Mouse (Mus musculus) G1E (cell line): ENCODE measurements around the gene Ms4a6c. TPM values are rescaled to one million over a fixed set of nuclear protein-coding genes. Genes with fewer than 3 reads are reported as not detected.
"Not testable (repeated sequence)": the region's sequence is repeated elsewhere in the genome, so short reads cannot be mapped to it uniquely, and the experiment has no call there.

ENCODE experiments used
- ATAC-seq: 2 replicates; pipeline ENCODE4 v1.8.0; 2016; ENCODE audit warnings: mild to moderate bottlenecking; ENCODE audit not compliant: insufficient number of reproducible peaks, poor library complexity, low FRiP score, severe bottlenecking; ENCODE audit errors: extremely low read depth
- DNase-seq: peaks from one replicate; pipeline ENCODE4 v3.0.0; 2012; ENCODE audit warnings: low spot score
- H3K27me3 ChIP-seq: 2 replicates; pipeline ENCODE4 v1.6.1; 2012; ENCODE audit warnings: mild to moderate bottlenecking, low read length, inconsistent platforms; ENCODE audit not compliant: insufficient read depth
- H3K36me3 ChIP-seq: replicated peaks from 2 replicates; pipeline ENCODE3; 2012; ENCODE audit warnings: mild to moderate bottlenecking, inconsistent platforms
- H3K4me1 ChIP-seq: 2 replicates; pipeline ENCODE4 v1.6.1; 2012; ENCODE audit warnings: low read depth, low read length, inconsistent platforms, mixed read lengths; ENCODE audit not compliant: insufficient read depth
- H3K4me3 ChIP-seq: 2 replicates; pipeline ENCODE4 v1.5.1; 2012; ENCODE audit warnings: low read depth, mild to moderate bottlenecking, inconsistent platforms, low read length, moderate library complexity, mixed read lengths
- H3K9me3 ChIP-seq: replicated peaks from 2 replicates; pipeline ENCODE4 v1.6.1; 2012; ENCODE audit warnings: inconsistent platforms
- CTCF ChIP-seq: IDR thresholded peaks from 2 replicates; pipeline ENCODE4 v1.5.1; 2012; ENCODE audit warnings: low read depth, low read length, inconsistent platforms, mixed read lengths
- GATA1 ChIP-seq: IDR thresholded peaks from 2 replicates; pipeline ENCODE4 v1.6.1; 2012; ENCODE audit warnings: borderline replicate concordance, low read length, inconsistent platforms, mixed read lengths
- GATA2 ChIP-seq: IDR thresholded peaks from 2 replicates; pipeline ENCODE4 v1.6.1; 2012; ENCODE audit warnings: low read depth, low read length, inconsistent platforms, borderline replicate concordance
- POLR2AphosphoS5 ChIP-seq: IDR thresholded peaks from 2 replicates; pipeline ENCODE4 v1.6.1; 2012; ENCODE audit warnings: low read depth, low read length, inconsistent platforms; ENCODE audit not compliant: insufficient replicate concordance
- TAL1 ChIP-seq: conservative IDR thresholded peaks from 2 replicates; pipeline ENCODE4 v1.6.1; 2012; ENCODE audit warnings: low read depth, low read length, inconsistent platforms, mixed read lengths
- polyA plus RNA-seq: library from polyadenylated mRNA; stranded (reverse); fragments of >175 nt; gene quantifications from 2 replicates; pipeline ENCODE4 v1.2.3, GENCODE M21; 2012
- total RNA-seq, 2 experiments: library from RNA; stranded (forward) in 1 of 2; stranded (reverse) in 1 of 2; fragments of 200-1000 nt in 1 of 2; fragments of >200 nt in 1 of 2; fragmentation: Nextera tagmentation in 1 of 2; gene quantifications; 2 replicates each; pipeline ENCODE4 v1.2.3; 2014 to 2017

The Ms4a6c gene
- total RNA-seq (2014; fragmentation: Nextera tagmentation) (0.78 TPM in 1 of 2 replicates, not detected in the other), total RNA-seq (2017) (1.9 and 2.6 TPM in 2 replicates), polyA plus RNA-seq (0.03 TPM in 2 replicates)

- not testable (repeated sequence) for H3K36me3 ChIP-seq, ATAC-seq, DNase-seq, H3K4me1 ChIP-seq, H3K9me3 ChIP-seq, H3K4me3 ChIP-seq
- H3K27me3 ChIP-seq = peaks cover 21% of the 10 kb centered on the region
Measured at GRCm38 (mm10) chr19:11469215-11469614, at the start of gene Ms4a6c. Gene Ms4a6c (plus strand): TSS chr19:11469366.

DNA sequence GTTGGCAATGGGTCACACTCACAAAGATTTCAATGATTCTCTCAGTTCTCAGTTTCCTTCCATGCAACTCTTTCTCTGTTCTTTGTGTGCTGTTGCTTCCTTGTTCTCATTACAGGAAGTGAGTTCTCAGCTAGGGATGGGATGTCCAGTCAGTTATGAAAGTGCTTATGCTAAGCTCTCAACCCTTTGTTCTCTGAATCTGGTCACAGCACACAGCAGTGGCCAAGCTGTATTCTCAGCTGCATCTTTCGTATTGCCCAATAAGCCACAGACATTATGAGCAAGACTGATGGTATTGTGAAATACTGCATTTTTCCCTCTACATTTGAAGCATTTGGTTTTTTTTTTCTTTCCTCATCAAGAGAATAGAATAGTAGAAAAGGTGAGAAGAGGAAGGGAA, 38.0 kb upstream of the Ms4a6c start:
- H3K27me3 ChIP-seq, H3K4me1 ChIP-seq, ATAC-seq, H3K36me3 ChIP-seq, H3K4me3 ChIP-seq, H3K9me3 ChIP-seq, DNase-seq: not testable (repeated sequence)

DNA sequence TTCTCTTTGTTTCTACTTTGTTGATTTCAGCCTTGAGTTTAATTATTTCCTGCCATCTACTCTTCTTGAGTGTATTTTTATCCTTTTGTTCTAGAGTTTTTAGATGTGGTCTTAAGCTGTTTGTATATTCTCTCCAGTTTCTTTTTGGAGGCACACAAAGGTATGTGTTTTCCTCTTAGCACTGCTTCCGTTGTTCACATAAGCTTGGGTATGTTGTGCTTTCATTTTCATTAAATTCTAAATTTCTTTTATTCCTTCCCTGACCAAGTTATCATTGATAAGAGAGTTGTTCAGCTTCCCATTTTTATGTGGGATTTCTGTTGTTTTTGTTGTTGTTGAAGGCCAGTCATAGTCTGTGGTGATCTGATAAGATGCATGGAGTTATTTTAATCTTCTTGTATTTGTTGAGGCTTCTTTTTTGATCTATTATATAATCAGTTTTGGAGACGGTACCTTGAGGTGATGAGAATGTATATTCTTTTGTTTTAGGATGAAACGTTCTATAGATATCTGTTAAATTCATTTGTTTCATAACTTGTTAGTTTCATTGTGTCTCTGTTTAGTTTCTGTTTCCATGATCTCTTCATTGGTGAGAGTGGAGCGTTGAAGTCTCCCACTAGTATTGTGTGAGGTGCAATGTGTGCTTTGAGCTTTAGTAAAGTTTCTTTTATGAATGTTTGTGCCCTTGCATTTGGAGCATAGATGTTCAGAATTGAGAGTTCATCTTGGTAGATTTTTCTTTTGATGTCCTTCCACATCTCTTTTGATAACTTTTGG, 33.9 kb upstream of the Ms4a6c start:
- H3K9me3 ChIP-seq = no peaks in the 10 kb centered on the region
- TF ChIP-seq POLR2AphosphoS5 (no peak), GATA2 (no peak), CTCF (no peak), GATA1 (no peak), TAL1 (no peak)
- no peak overlapping the region for H3K4me3 ChIP-seq
- H3K36me3 ChIP-seq = no peaks in the 10 kb centered on the region
- ATAC-seq (no peak), DNase-seq (no peak)
- H3K27me3 ChIP-seq = no peaks in the 10 kb centered on the region
- no peaks in the 10 kb centered on the region for H3K4me1 ChIP-seq

- no peak for DNase-seq
- ATAC-seq = no peak
- H3K4me1 ChIP-seq = no peaks in the 10 kb centered on the region
Measured at GRCm38 (mm10) chr19:11443338-11443737, 25.8 kb upstream of the Ms4a6c start, which contains the start of gene Ms4a4b. Gene Ms4a4b (plus strand): TSS chr19:11443553.

DNA sequence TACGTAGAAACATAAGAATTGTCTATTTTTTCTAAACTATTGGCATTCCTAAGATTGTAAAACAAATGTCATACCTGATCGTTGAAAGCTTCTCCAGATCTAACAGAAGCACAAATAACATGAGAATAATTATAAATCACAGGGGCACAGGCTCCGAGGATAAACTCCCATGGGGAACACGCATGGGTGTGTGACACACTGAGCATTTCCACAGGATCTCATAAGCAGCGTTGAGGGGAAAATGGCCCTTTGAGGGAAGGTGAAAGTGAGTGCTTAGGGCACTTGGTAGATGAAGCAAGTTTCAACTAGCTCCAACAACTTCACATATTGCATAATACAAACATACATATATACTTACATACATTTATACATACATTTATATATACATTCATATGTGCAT, 25.2 kb upstream of the Ms4a6c start:
- ATAC-seq = no peak

More at GRCm38 (mm10) chr19:11443338-11443737, 25.8 kb upstream of the Ms4a6c start, which contains the start of gene Ms4a4b:
- H3K36me3 ChIP-seq = no peaks in the 10 kb centered on the region
- no peaks in the 10 kb centered on the region for H3K9me3 ChIP-seq
- no peak for TF ChIP-seq GATA1
- no peaks in the 10 kb centered on the region for H3K27me3 ChIP-seq
- H3K4me3 ChIP-seq = no peak within 1 kb of the TSS

GRCm38 (mm10) chr19:11447238-11447637, 21.9 kb upstream of the Ms4a6c start:
- TF ChIP-seq POLR2AphosphoS5 (no peak), CTCF (no peak), GATA1 (no peak), TAL1 (no peak), GATA2 (no peak)
- ATAC-seq (no peak), DNase-seq (no peak)
- Histone ChIP-seq H3K4me1 (no peaks in the 10 kb centered on the region), H3K4me3 (no peak overlapping the region), H3K27me3 (no peaks in the 10 kb centered on the region), H3K9me3 (no peaks in the 10 kb centered on the region), H3K36me3 (no peaks in the 10 kb centered on the region)

More for the DNA sequence above, 25.2 kb upstream of the Ms4a6c start:
- Histone ChIP-seq H3K36me3 (no peaks in the 10 kb centered on the region), H3K4me1 (no peaks in the 10 kb centered on the region), H3K27me3 (no peaks in the 10 kb centered on the region), H3K9me3 (no peaks in the 10 kb centered on the region), H3K4me3 (no peak overlapping the region)
- TF ChIP-seq CTCF (no peak), POLR2AphosphoS5 (no peak), TAL1 (no peak), GATA1 (no peak), GATA2 (no peak)
- no peak for DNase-seq

DNA sequence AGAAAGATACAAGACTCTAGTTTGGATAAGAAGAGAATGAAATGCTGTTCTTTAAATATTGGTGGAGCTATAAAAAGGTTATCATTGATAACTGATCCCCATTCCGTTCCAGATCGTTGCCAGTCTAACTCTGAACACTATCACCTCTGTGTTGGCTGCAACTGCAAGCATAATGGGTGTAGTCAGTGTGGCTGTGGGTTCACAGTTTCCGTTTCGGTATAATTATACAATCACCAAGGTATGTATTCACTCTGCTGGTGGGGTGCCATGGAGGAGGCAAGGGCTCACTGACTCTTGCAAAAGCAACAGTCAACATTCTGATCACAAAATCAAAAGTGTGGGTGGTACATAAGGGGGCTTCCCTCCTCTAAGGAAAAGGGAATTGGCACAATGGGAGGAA, 10.1 kb upstream of the Ms4a6c start:
- not testable (repeated sequence) for H3K4me3 ChIP-seq, H3K4me1 ChIP-seq, H3K36me3 ChIP-seq, DNase-seq, H3K27me3 ChIP-seq, ATAC-seq, H3K9me3 ChIP-seq

DNA sequence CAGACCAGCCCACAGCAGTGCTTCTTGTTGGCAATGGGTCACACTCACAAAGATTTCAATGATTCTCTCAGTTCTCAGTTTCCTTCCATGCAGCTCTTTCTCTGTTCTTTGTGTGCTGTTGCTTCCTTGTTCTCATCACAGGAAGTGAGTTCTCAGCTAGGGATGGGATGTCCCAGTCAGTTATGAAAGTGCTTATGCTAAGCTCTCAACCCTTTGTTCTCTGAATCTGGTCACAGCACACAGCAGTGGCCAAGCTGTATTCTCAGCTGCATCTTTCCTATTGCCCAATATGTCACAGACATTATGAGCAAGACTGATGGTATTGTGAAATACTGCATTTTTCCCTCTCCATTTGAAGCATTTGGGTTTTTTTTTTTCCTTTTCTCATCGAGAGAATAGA, 4.4 kb upstream of the Ms4a6c start:
- not testable (repeated sequence) for ATAC-seq, H3K4me1 ChIP-seq, H3K9me3 ChIP-seq, H3K4me3 ChIP-seq, DNase-seq, H3K36me3 ChIP-seq
- H3K27me3 ChIP-seq = peaks cover 12% of the 10 kb centered on the region
